34 mouse cellular contexts compared by ENCODE assay signal in the genomic region with DNA sequence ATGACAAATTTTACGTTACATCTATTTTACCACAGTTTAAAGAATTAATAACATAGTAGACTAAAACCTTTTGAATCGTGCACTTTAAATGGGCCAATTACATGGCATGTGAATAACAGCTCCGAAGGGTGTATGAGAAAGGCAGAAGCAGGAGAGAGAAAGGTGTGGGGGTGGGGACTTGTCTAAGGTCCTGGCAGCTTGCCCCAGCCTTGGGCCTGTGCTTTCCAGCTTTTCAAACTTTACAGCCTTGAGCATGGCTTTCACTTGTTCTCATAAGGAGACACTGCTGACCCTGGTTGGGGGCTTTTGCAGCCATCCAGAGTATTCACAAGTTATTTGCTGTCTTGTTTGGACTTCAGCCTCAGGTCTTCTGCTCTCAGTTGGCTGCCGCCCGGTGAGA.
DNase-seq lines count a peak whose midpoint lies in the region; ATAC-seq lines count a peak whose summit lies in the region.
"Had no signal": no experiment of that assay in that cellular context is flagged by ENCODE, and none has a peak within 500 bp of the region (broad histone marks: within the 10 kb centered on the region; RNA-seq: fewer than 3 reads in every experiment).

No protein-coding gene starts in this region.

- no peaks in the 10 kb centered on the region for H3K27me3 ChIP-seq in forebrain, embryonic 14.5 days (replicated peaks; ENCODE audit: control insufficient read depth, insufficient read depth, low read length)
- H3K27me3 ChIP-seq in forebrain, embryonic 11.5 days (ENCODE audit: control insufficient read depth, insufficient read depth, low read length), result no peaks in the 10 kb centered on the region
- H3K27me3 ChIP-seq: embryonic facial prominence, embryonic 12.5 days; heart, embryonic 13.5 days; kidney, embryonic 15.5 days; liver, embryonic 15.5 days; neural tube, embryonic 13.5 days had no signal

- H3K4me3 ChIP-seq in forebrain, embryonic 14.5 days (ENCODE audit: low read depth, low read length), result no peak overlapping the region
- no peak overlapping the region for H3K4me3 ChIP-seq in forebrain, embryonic 11.5 days (ENCODE audit: low read depth, low read length)
- H3K4me3 ChIP-seq: embryonic facial prominence, embryonic 12.5 days; gastrocnemius, adult 2 months; heart, embryonic 13.5 days; hindbrain, embryonic 10.5 days; kidney, embryonic 15.5 days; layer of hippocampus, adult 2 months; left cerebral cortex, adult 2 months; liver, embryonic 15.5 days; myocyte; neural tube, embryonic 13.5 days had no signal

- peaks cover 16% of the 10 kb centered on the region for H3K4me1 ChIP-seq in forebrain, embryonic 14.5 days (ENCODE audit: control insufficient read depth, insufficient read depth, low read length)
- H3K4me1 ChIP-seq in forebrain, embryonic 11.5 days (replicated peaks; ENCODE audit: control insufficient read depth, insufficient read depth, low read length), result 0 out of 2 replicates have a peak, but pooled peaks cover 2% of the 10 kb centered on the region
- H3K4me1 ChIP-seq: embryonic facial prominence, embryonic 12.5 days; kidney, embryonic 15.5 days; liver, embryonic 15.5 days had no signal

- ATAC-seq in forebrain, embryonic 14.5 days, result no peak
- no peak for ATAC-seq in forebrain, embryonic 11.5 days (replicated peaks; ENCODE audit: low FRiP score)
- ATAC-seq in monocyte, adult 5-6 weeks (replicated peaks; ENCODE audit: insufficient number of reproducible peaks, low FRiP score, low TSS enrichment, poor library complexity, severe bottlenecking), result no peak
- ATAC-seq: forebrain, embryonic 16.5 days; hindbrain, embryonic 16.5 days; midbrain, embryonic 16.5 days had no signal

- H3K36me3 ChIP-seq in forebrain, embryonic 14.5 days (ENCODE audit: control insufficient read depth, insufficient read depth, low read length), result no peaks in the 10 kb centered on the region
- H3K36me3 ChIP-seq in forebrain, embryonic 11.5 days (ENCODE audit: control insufficient read depth, insufficient read depth, low read length), result no peaks in the 10 kb centered on the region
- H3K36me3 ChIP-seq: embryonic facial prominence, embryonic 12.5 days; heart, embryonic 13.5 days; hindbrain, embryonic 10.5 days; kidney, embryonic 15.5 days; liver, embryonic 15.5 days; neural tube, embryonic 13.5 days had no signal

- WGBS in forebrain, embryonic 14.5 days, result 61% methylated on average over 5 of the region's 5 CpGs
- WGBS in forebrain, embryonic 11.5 days, result 86% methylated on average over 5 of the region's 5 CpGs

- H3K9ac ChIP-seq in forebrain, embryonic 14.5 days (ENCODE audit: low read length), result no peak overlapping the region
- H3K9ac ChIP-seq in forebrain, embryonic 11.5 days (ENCODE audit: low read length), result no peak overlapping the region
- H3K9ac ChIP-seq: embryonic facial prominence, embryonic 12.5 days; heart, embryonic 13.5 days; kidney, embryonic 15.5 days; liver, embryonic 15.5 days; lung, embryonic 14.5 days; neural tube, embryonic 13.5 days had no signal

- H3K4me2 ChIP-seq in forebrain, embryonic 14.5 days (ENCODE audit: low read length), result no peak overlapping the region
- no peak overlapping the region for H3K4me2 ChIP-seq in forebrain, embryonic 11.5 days (ENCODE audit: low read depth, low read length, severe bottlenecking)
- H3K4me2 ChIP-seq: embryonic facial prominence, embryonic 12.5 days; heart, embryonic 13.5 days; kidney, embryonic 15.5 days; liver, embryonic 15.5 days; lung, embryonic 14.5 days; neural tube, embryonic 13.5 days had no signal

- H3K27ac ChIP-seq in forebrain, embryonic 14.5 days (ENCODE audit: low read depth, low read length), result no peak overlapping the region
- H3K27ac ChIP-seq in forebrain, embryonic 11.5 days (ENCODE audit: low read depth, low read length), result no peak overlapping the region
- H3K27ac ChIP-seq: embryonic facial prominence, embryonic 12.5 days; gastrocnemius, adult 2 months; heart, embryonic 13.5 days; hindbrain, embryonic 10.5 days; kidney, embryonic 15.5 days; layer of hippocampus, adult 2 months; left cerebral cortex, adult 2 months; liver, embryonic 15.5 days; neural tube, embryonic 13.5 days had no signal

- DNase-seq in forebrain, embryonic 14.5 days (ENCODE audit: low spot score), result peak; percentile 34
- DNase-seq in forebrain, embryonic 11.5 days (ENCODE audit: low spot score), result no peak
- peak; percentile 22 for DNase-seq in right cerebral cortex, postnatal 4 days
- no peak for DNase-seq in right cerebral cortex, postnatal 10 days (ENCODE audit: low spot score in 2 of 2)
- peak; percentile 63 for DNase-seq in adrenal gland, postnatal 14 days
- peak; percentile 17 for DNase-seq in ovary, postnatal 14 days (ENCODE audit: low spot score)
- no peak for DNase-seq in neural tube, embryonic 10.5 days (ENCODE audit: extremely low spot score, low spot score)
- DNase-seq: cerebellum, adult 8-10 months; embryo, embryonic 11 days; gastrocnemius, adult 2 months; gastrocnemius, postnatal 36 days; heart, adult 18-20 months; heart, postnatal 10 days; kidney, adult 18-20 months; kidney, postnatal 25 days; left cerebral cortex, postnatal 4 days; lung, embryonic 14.5 days; lung, postnatal 14 days; spleen, adult 18-20 months; thymus, adult 2 months; thymus, postnatal 36 days had no signal

- H3K9me3 ChIP-seq in forebrain, embryonic 14.5 days (replicated peaks; ENCODE audit: control insufficient read depth, low read length), result no peaks in the 10 kb centered on the region
- H3K9me3 ChIP-seq in forebrain, embryonic 11.5 days (ENCODE audit: control insufficient read depth, low read length), result no peaks in the 10 kb centered on the region
- H3K9me3 ChIP-seq: embryonic facial prominence, embryonic 12.5 days; heart, embryonic 13.5 days; hindbrain, embryonic 10.5 days; kidney, embryonic 15.5 days; liver, embryonic 15.5 days; neural tube, embryonic 13.5 days had no signal

Comparison
In these comparisons a context has a peak if more than half of its experiments do, and no peak if none do; other contexts are left out.
1. DNase-seq: peak in forebrain, embryonic 14.5 days (single experiment), right cerebral cortex, postnatal 4 days (single experiment), adrenal gland, postnatal 14 days (single experiment) and ovary, postnatal 14 days (single experiment); none in forebrain, embryonic 11.5 days (single experiment), right cerebral cortex, postnatal 10 days (0 of 2) and neural tube, embryonic 10.5 days (single experiment).